Mouse (Mus musculus): ENCODE results near the gene Tmem101. TPM values are rescaled to one million over a fixed set of nuclear protein-coding genes. Genes with fewer than 3 reads are reported as not detected.
A peak's percentile ranks its signal among the peaks of the same experiment; 100 is the strongest.

Tmem101 gene
- total and polyA plus RNA-seq, 3 experiments, result 35.4 to 63.1 (median 38.5) TPM

DNA sequence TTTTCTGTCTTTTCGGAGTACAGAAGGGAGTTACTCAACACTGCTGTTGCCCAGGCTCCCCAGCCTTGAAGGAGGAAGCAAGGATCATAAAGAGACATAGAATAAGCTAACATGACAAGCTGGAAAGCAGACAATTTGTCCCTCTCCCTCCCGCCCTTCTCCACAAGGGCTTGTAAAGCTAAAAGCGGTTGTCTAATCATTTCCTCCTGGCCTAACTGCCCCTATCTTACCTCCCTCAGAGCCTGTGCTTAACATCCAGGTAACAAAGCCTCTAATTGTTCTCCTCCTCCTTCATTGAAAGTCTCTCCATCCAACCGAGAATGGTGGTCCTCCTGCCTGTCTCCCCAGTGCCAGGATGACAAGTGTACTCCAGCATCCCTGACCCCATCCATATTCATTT is 34.6 kb upstream of the Tmem101 start:
- Histone ChIP-seq H3K4me1 (ENCODE audit: control insufficient read depth in 1 of 2, insufficient read depth in 2 of 2) (peaks cover 4 to 33% of the 10 kb centered on the region in 2 experiments), H3K9me3 (replicated peaks; ENCODE audit: low read length) (no peaks in the 10 kb centered on the region), H3K79me2 (replicated peaks; ENCODE audit: control insufficient read depth, extremely low read depth, insufficient read depth, poor library complexity, severe bottlenecking) (0 out of 2 replicates have a peak, but pooled peaks cover 6% of the 10 kb centered on the region), H3K9ac (ENCODE audit: insufficient read depth, low read depth) (peak overlapping the region; percentile 94), H3K4me2 (ENCODE audit: insufficient read depth, low read depth, poor library complexity, severe bottlenecking) (peak overlapping the region; percentile 92), H3K27ac (ENCODE audit: insufficient read depth, low read depth) (no peak overlapping the region), H3K27me3 (replicated peaks) (no peaks in the 10 kb centered on the region), H3K36me3 (replicated peaks in 1 of 2; ENCODE audit: control insufficient read depth in 1 of 2, insufficient read depth in 1 of 2, low read length in 1 of 2) (peaks cover 36 to 46% of the 10 kb centered on the region in 2 experiments), H3K4me3 (replicated peaks in 1 of 3; ENCODE audit: low read depth in 2 of 3, low read length in 2 of 3, poor library complexity in 1 of 3) (peak overlapping the region in 2 of 3 experiments; percentile 60 to 79)
- dilution Hi-C loops (cut with MboI; ENCODE audit: extremely low pct_ligation_motif_present, extremely low pct_unique_long_range_greater_than_20kb, low sequenced_read_pairs) (no loop called here), in situ Hi-C loops (cut with MboI; ENCODE audit: low pct_ligation_motif_present, low pct_unique_long_range_greater_than_20kb, low sequenced_read_pairs) (loop anchor here (5.0 kb wide), 1 partner anchor 36 kb away; no protein-coding TSS in a partner anchor)
- no peak for DNase-seq (ENCODE audit: extremely low read depth)
- TF ChIP-seq ZMIZ1 (IDR thresholded peaks at IDR 0.05; ENCODE audit: low read depth, low read length), result no peak

DNA sequence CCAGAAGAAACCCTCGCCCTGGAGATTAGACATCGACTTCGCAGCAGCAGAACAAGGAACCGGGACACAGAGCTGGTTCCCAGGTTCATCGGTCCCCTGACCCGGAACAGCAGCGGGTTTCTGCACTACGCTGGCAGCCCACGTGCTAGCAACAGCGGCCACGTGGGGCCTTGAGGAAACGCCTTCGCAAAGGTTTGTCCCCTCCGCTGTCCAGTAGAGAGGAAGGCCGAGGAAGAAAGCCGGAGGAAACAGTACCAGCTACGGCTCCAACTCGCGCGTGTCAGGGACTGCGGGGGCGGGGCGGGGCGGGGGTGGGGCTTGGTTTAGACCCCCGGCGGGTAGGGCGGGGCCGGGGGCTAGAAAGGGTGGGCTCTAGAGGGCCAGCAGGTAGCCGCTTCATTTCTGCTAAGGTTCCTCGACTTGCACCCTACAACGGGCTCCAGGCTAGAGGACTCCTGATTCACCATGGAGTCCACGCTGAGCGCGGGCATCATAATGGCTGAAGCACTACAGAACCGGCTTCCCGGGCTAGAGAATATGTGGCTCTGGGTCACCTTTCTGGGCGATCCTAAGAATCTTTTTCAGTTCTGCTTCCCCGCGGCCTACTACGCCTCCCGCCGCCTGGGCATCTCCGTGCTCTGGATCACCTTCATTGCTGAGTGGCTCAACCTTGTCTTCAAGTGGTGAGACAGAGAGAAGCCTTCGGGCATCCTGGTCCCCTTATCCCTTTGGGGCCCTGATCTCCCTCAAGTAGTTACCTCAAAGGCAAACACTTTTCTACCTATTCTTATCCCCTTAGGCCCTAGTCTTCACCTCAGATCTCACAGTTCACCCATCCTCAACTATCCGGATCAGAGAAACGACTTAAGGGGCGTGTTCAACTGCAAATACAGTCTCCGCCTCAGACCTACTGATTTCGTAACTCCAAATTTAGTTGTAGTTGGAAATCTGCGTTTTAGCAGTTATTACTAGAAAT is 33.5 kb upstream of the Tmem101 start, which contains the start of gene G6pc3:
Gene G6pc3 (plus strand): TSS at position 160 of the 976 bp plus-strand sequence.
- no peaks in the 10 kb centered on the region for H3K9me3 ChIP-seq (replicated peaks; ENCODE audit: low read length)
- in situ Hi-C loops (cut with MboI; ENCODE audit: low pct_ligation_motif_present, low pct_unique_long_range_greater_than_20kb, low sequenced_read_pairs), result loop anchor here (5.0 kb wide), 1 partner anchor 38 kb away; no protein-coding TSS in a partner anchor
- no peaks in the 10 kb centered on the region for H3K27me3 ChIP-seq (replicated peaks)
- H3K9ac ChIP-seq (ENCODE audit: insufficient read depth, low read depth), result peak within 1 kb of the TSS; percentile 94
- H3K4me3 ChIP-seq (replicated peaks in 1 of 3; ENCODE audit: low read depth in 2 of 3, low read length in 2 of 3, poor library complexity in 1 of 3), result peak within 1 kb of the TSS; percentile 60 to 79 (median 73)
- H3K4me2 ChIP-seq (ENCODE audit: insufficient read depth, low read depth, poor library complexity, severe bottlenecking), result peak within 1 kb of the TSS; percentile 95
- DNase-seq (ENCODE audit: extremely low read depth), result peak; percentile 97
- peaks cover 26 to 35% of the 10 kb centered on the region in 2 experiments for H3K36me3 ChIP-seq (replicated peaks in 1 of 2; ENCODE audit: control insufficient read depth in 1 of 2, insufficient read depth in 1 of 2, low read length in 1 of 2)
- peak within 1 kb of the TSS; percentile 30 for H3K27ac ChIP-seq (ENCODE audit: insufficient read depth, low read depth)
- H3K79me2 ChIP-seq (replicated peaks; ENCODE audit: control insufficient read depth, extremely low read depth, insufficient read depth, poor library complexity, severe bottlenecking), result peaks cover 6% of the 10 kb centered on the region
- dilution Hi-C loops (cut with MboI; ENCODE audit: extremely low pct_ligation_motif_present, extremely low pct_unique_long_range_greater_than_20kb, low sequenced_read_pairs), result no loop called here
- peaks cover 4 to 38% of the 10 kb centered on the region in 2 experiments for H3K4me1 ChIP-seq (ENCODE audit: control insufficient read depth in 1 of 2, insufficient read depth in 2 of 2)
- peak; percentile 74 for TF ChIP-seq IRF4 (IDR thresholded peaks at IDR 0.05; ENCODE audit: low read depth, low read length)
- TF ChIP-seq TCF12 (IDR thresholded peaks at IDR 0.05; ENCODE audit: low read depth, low read length), result peak; percentile 87
- TF ChIP-seq MAZ (IDR thresholded peaks at IDR 0.05; ENCODE audit: low read depth, low read length), result 0 out of 2 replicates have a peak, but pooled peaks have one; percentile 78
- TF ChIP-seq NELFE (IDR thresholded peaks at IDR 0.05; ENCODE audit: low read depth, low read length), result peak; percentile 67
- TF ChIP-seq POLR2A (IDR thresholded peaks at IDR 0.05; ENCODE audit: low read depth, low read length), result peak; percentile 84
- TF ChIP-seq E2F4 (IDR thresholded peaks at IDR 0.05; ENCODE audit: insufficient replicate concordance, low read depth, low read length), result no peak
- TF ChIP-seq RAD21 (IDR thresholded peaks at IDR 0.05; ENCODE audit: low read depth, low read length), result no peak; the same call in 1 of the 2 replicates
- TF ChIP-seq NRF1 (IDR thresholded peaks at IDR 0.05; ENCODE audit: low read depth, low read length), result peak; percentile 57
- TF ChIP-seq ZC3H11A (IDR thresholded peaks at IDR 0.05; ENCODE audit: low read depth, low read length), result no peak
- no peak; the same call in 1 of the 2 replicates for TF ChIP-seq GABPA (IDR thresholded peaks at IDR 0.05; ENCODE audit: insufficient replicate concordance, low read depth, low read length)
- TF ChIP-seq ZMIZ1 (IDR thresholded peaks at IDR 0.05; ENCODE audit: low read depth, low read length), result peak; percentile 67
- TF ChIP-seq TBP (conservative IDR thresholded peaks at IDR 0.05; ENCODE audit: low read depth, low read length), result no peak; the same call in 1 of the 2 replicates
- peak; percentile 100 for TF ChIP-seq MAX (IDR thresholded peaks at IDR 0.05; ENCODE audit: low read length)
- TF ChIP-seq ETS1 (conservative IDR thresholded peaks at IDR 0.05; ENCODE audit: low read depth, low read length), result peak; percentile 70; the same call in 1 of the 2 replicates
- peak; percentile 95 for TF ChIP-seq BHLHE40 (IDR thresholded peaks at IDR 0.05; ENCODE audit: low read depth, low read length)
- peak; percentile 77 for TF ChIP-seq MEF2A (IDR thresholded peaks at IDR 0.05; ENCODE audit: borderline replicate concordance, low read depth, low read length)
- TF ChIP-seq ZKSCAN1 (IDR thresholded peaks at IDR 0.05; ENCODE audit: borderline replicate concordance, low read depth, low read length), result no peak
- no peak; the same call in 1 of the 2 replicates for TF ChIP-seq SMC3 (IDR thresholded peaks at IDR 0.05; ENCODE audit: low read depth, low read length)
- TF ChIP-seq PAX5 (IDR thresholded peaks at IDR 0.05; ENCODE audit: low read length), result no peak
- TF ChIP-seq ZNF384 (IDR thresholded peaks at IDR 0.05; ENCODE audit: low read depth, low read length), result no peak
- peak; percentile 93 for TF ChIP-seq USF2 (conservative IDR thresholded peaks at IDR 0.05; ENCODE audit: low read depth, low read length)
- TF ChIP-seq CHD2 (IDR thresholded peaks at IDR 0.05; ENCODE audit: low read length), result peak; percentile 88
- no peak for TF ChIP-seq CHD1 (IDR thresholded peaks at IDR 0.05; ENCODE audit: low read depth, low read length)
- TF ChIP-seq MAFK (IDR thresholded peaks at IDR 0.05; ENCODE audit: insufficient replicate concordance, low read length), result no peak
- peak; percentile 100 for TF ChIP-seq SIN3A (IDR thresholded peaks at IDR 0.05; ENCODE audit: low read length)
- TF ChIP-seq UBTF (IDR thresholded peaks at IDR 0.05; ENCODE audit: low read depth, low read length), result peak; percentile 75; the same call in 1 of the 2 replicates
- TF ChIP-seq KAT2A (IDR thresholded peaks at IDR 0.05; ENCODE audit: insufficient replicate concordance, low read length), result peak; percentile 83; the same call in 1 of the 2 replicates
- peak; percentile 100 for TF ChIP-seq MYC (IDR thresholded peaks at IDR 0.05; ENCODE audit: low read depth, low read length)
- TF ChIP-seq JUND (conservative IDR thresholded peaks at IDR 0.05; ENCODE audit: low read depth, low read length), result no peak
